In the genomic region with DNA sequence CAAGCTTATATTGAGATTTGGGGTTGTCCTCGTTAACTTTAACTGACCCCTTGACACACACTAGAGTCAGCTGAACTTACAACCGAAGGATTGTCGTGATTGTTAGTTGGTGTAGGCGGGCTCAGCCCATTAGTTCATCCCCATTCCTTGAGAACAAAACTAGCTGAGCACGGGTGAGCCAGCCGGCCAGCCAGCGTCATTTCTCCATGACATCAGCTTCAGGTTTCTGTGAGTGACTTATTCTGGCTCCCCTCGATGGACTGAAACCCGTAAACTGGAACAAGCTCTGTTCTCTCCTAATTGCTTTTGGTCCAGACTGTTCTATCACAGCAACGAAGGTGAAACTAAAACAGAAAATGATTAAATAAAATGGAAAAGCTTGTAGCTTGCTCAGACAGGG, we compare ENCODE assay signal across 37 mouse cellular contexts. TPM values are rescaled to one million over a fixed set of nuclear protein-coding genes. Genes with fewer than 3 reads are reported as not detected.
"Had no signal": no experiment of that assay in that cellular context is flagged by ENCODE, and none has a peak within 500 bp of the region (broad histone marks: within the 10 kb centered on the region; RNA-seq: fewer than 3 reads in every experiment).

No protein-coding gene starts in this region.

- ATAC-seq: hindbrain, embryonic 16.5 days; hindbrain, postnatal 0 days; inflammation-experienced regulatory T-cells, adult 6 months; intestine, embryonic 15.5 days; intestine, embryonic 16.5 days; intestine, postnatal 0 days had no signal

- H3K9me3 ChIP-seq: heart, embryonic 10.5 days; heart, embryonic 13.5 days; heart, embryonic 15.5 days; hindbrain, embryonic 10.5 days; hindbrain, embryonic 12.5 days; hindbrain, embryonic 13.5 days; hindbrain, embryonic 15.5 days; intestine, embryonic 15.5 days; kidney, embryonic 15.5 days had no signal

- H3K27ac ChIP-seq: heart, embryonic 10.5 days; heart, embryonic 13.5 days; heart, embryonic 15.5 days; hindbrain, embryonic 10.5 days; hindbrain, embryonic 12.5 days; hindbrain, embryonic 13.5 days; hindbrain, embryonic 14.5 days; hindbrain, embryonic 15.5 days; hindbrain, postnatal 0 days; intestine, embryonic 15.5 days; kidney, embryonic 15.5 days; kidney, postnatal 0 days; layer of hippocampus, adult 2 months; left cerebral cortex, adult 2 months had no signal

- H3K27me3 ChIP-seq: heart, embryonic 13.5 days; heart, embryonic 15.5 days; hindbrain, embryonic 12.5 days; hindbrain, embryonic 15.5 days; intestine, embryonic 15.5 days; kidney, embryonic 15.5 days had no signal

- DNase-seq: heart, postnatal 10 days; heart, postnatal 14 days; heart, postnatal 36 days; heart, postnatal 4 days; kidney, adult 11 months; kidney, adult 18-20 months; kidney, adult 2 months; kidney, adult 8-10 months; kidney, adult 9 months; kidney, postnatal 10 days; kidney, postnatal 14 days; kidney, postnatal 25 days; kidney, postnatal 36 days; kidney, postnatal 4 days; layer of hippocampus, adult 9-11 months; layer of hippocampus, postnatal 36 days had no signal

- H3K4me3 ChIP-seq: heart, embryonic 10.5 days; heart, embryonic 13.5 days; heart, embryonic 15.5 days; hindbrain, embryonic 10.5 days; hindbrain, embryonic 12.5 days; hindbrain, embryonic 13.5 days; hindbrain, embryonic 15.5 days; intestine, embryonic 15.5 days; kidney, embryonic 15.5 days; layer of hippocampus, adult 2 months; left cerebral cortex, adult 2 months had no signal

- H3K36me3 ChIP-seq: heart, embryonic 10.5 days; heart, embryonic 13.5 days; heart, embryonic 15.5 days; hindbrain, embryonic 10.5 days; hindbrain, embryonic 12.5 days; hindbrain, embryonic 13.5 days; hindbrain, embryonic 15.5 days; intestine, embryonic 15.5 days; kidney, embryonic 15.5 days had no signal

- H3K4me1 ChIP-seq: intestine, embryonic 15.5 days had no signal

- H3K4me2 ChIP-seq: heart, embryonic 11.5 days; heart, embryonic 13.5 days; heart, embryonic 15.5 days; hindbrain, embryonic 12.5 days; hindbrain, embryonic 13.5 days; hindbrain, embryonic 14.5 days; hindbrain, embryonic 15.5 days; intestine, embryonic 15.5 days; kidney, embryonic 15.5 days had no signal

- H3K9ac ChIP-seq: heart, embryonic 13.5 days; heart, embryonic 15.5 days; hindbrain, embryonic 12.5 days; hindbrain, embryonic 13.5 days; hindbrain, embryonic 14.5 days; hindbrain, embryonic 15.5 days; intestine, embryonic 15.5 days; kidney, embryonic 15.5 days had no signal

RNA-seq across cellular contexts. Expression of a gene that starts 45.4 kb away (rescaled TPM):
- total RNA-seq: heart, postnatal 10 days; heart, postnatal 14 days; heart, postnatal 36 days; hematopoietic stem cell, adult 5-6 weeks; hindbrain, postnatal 0 days had no signal
- polyA plus RNA-seq: inflammation-experienced regulatory T-cells, adult 6 months; kidney, adult 2 months; large intestine, adult 2 months had no signal
